Mouse (Mus musculus) myocyte (in vitro differentiated cells): Measurements from ENCODE around the gene Sri.

Experiments used
- E2F4 ChIP-seq: IDR thresholded peaks from one replicate; pipeline ENCODE4 v1.6.1; 2011; ENCODE audit warnings: mild to moderate bottlenecking, control low read depth, moderate library complexity; ENCODE audit not compliant: insufficient read depth
- MAX ChIP-seq: IDR thresholded peaks from one replicate; pipeline ENCODE4 v1.6.1; 2011; ENCODE audit warnings: low read depth, mild to moderate bottlenecking, control low read depth
- MYOD1 ChIP-seq, 3 experiments: IDR thresholded peaks; one replicate each; pipeline ENCODE4 v1.6.1; 2011; ENCODE audit warnings: control low read depth in 2 of 3, low read depth in 2 of 3, mild to moderate bottlenecking in 2 of 3, moderate library complexity in 1 of 3; ENCODE audit not compliant: insufficient read length in 2 of 3, control insufficient read depth in 1 of 3
- MYOG ChIP-seq, 3 experiments: IDR thresholded peaks; one replicate each; pipeline ENCODE4 v1.6.1; 2011; ENCODE audit warnings: control low read depth in 2 of 3, low read depth in 2 of 3, mild to moderate bottlenecking in 2 of 3; ENCODE audit not compliant: insufficient read length in 2 of 3, control insufficient read depth in 1 of 3, insufficient read depth in 1 of 3
- POLR2A ChIP-seq: IDR thresholded peaks from one replicate; pipeline ENCODE4 v1.6.1; 2011; ENCODE audit warnings: low read depth, mild to moderate bottlenecking, control low read depth, moderate library complexity; ENCODE audit not compliant: insufficient read length
- POLR2AphosphoS2 ChIP-seq: IDR thresholded peaks from one replicate; pipeline ENCODE4 v1.6.1; 2011; ENCODE audit warnings: low read depth, control low read depth; ENCODE audit not compliant: insufficient read length
- TCF12 ChIP-seq: IDR thresholded peaks from one replicate; pipeline ENCODE4 v1.6.1; 2011; ENCODE audit warnings: mild to moderate bottlenecking, control low read depth; ENCODE audit not compliant: poor library complexity, insufficient read depth, severe bottlenecking
- TCF3 ChIP-seq: IDR thresholded peaks from one replicate; pipeline ENCODE4 v1.6.1; 2011; ENCODE audit warnings: low read depth, control low read depth; ENCODE audit not compliant: insufficient read length
- USF1 ChIP-seq: IDR thresholded peaks from one replicate; pipeline ENCODE4 v1.6.1; 2011; ENCODE audit warnings: low read depth, mild to moderate bottlenecking, control low read depth, moderate library complexity

DNA sequence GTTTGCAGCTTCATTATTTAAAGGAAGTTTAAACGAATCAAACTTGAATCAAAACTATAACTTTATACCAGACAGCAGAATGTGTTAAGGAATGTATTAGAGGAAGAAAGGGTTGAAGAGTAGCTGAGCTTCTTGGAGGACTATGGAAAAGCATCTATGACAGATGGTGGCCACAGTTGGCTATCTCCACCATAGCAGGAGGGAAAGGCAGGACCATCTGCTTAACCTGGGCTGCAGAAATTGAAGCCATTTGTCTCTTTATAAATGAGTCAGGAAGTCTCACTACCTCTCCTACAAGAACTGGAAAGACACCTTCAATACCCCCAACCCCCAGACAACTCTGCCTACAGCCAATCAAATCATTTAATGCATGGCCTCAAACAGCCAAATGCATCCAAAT lies 49.8 kb downstream of the Sri start:
- no peak for TF ChIP-seq USF1
- TF ChIP-seq MAX, result no peak
- no peak for TF ChIP-seq E2F4
- no peak for TF ChIP-seq POLR2A
- no peak for TF ChIP-seq POLR2AphosphoS2
- TF ChIP-seq TCF12, result no peak
- no peak for TF ChIP-seq MYOD1 (IDR thresholded peaks at IDR 0.05; ENCODE audit: control insufficient read depth in 1 of 3, insufficient read length in 2 of 3, low read depth in 2 of 3)
- no peak for TF ChIP-seq MYOG (IDR thresholded peaks at IDR 0.05; ENCODE audit: control insufficient read depth in 1 of 3, insufficient read depth in 1 of 3, insufficient read length in 2 of 3, low read depth in 2 of 3)
- no peak for TF ChIP-seq TCF3
